Mouse (Mus musculus): Measurements from ENCODE around the gene Ache. TPM values are rescaled to one million over a fixed set of nuclear protein-coding genes. Genes with fewer than 3 reads are reported as not detected.

Gene Ache
- polyA plus RNA-seq, 1 experiment from 2014 or later = 0.58 TPM

- H3K36me3 ChIP-seq (ENCODE audit: control insufficient read depth, insufficient read depth, low read length) = no peaks in the 10 kb centered on the region
Observed at GRCm38 (mm10) chr5:137285986-137286385, 1.3 kb upstream of the Ache start.

GRCm38 (mm10) chr5:137286655-137287031, 676 bp upstream of the Ache start:
- Histone ChIP-seq H3K27me3 (ENCODE audit: control insufficient read depth, insufficient read depth, low read length) (peaks cover 42% of the 10 kb centered on the region), H3K36me3 (ENCODE audit: control insufficient read depth, insufficient read depth, low read length) (no peaks in the 10 kb centered on the region), H3K27ac (ENCODE audit: low read depth, low read length) (no peak overlapping the region), H3K4me3 (ENCODE audit: low read length) (peak overlapping the region; percentile 41), H3K4me1 (ENCODE audit: control insufficient read depth, insufficient read depth, low read length) (peaks cover 18% of the 10 kb centered on the region), H3K9me3 (ENCODE audit: control insufficient read depth, low read length) (peaks cover 4% of the 10 kb centered on the region; the same call in 1 of the 2 replicates), H3K4me2 (replicated peaks; ENCODE audit: low read depth, low read length) (peak overlapping the region; percentile 65), H3K9ac (ENCODE audit: low read depth, low read length) (no peak overlapping the region)
- WGBS = under 1% methylated on average over 16 of the region's 16 CpGs
- peak; percentile 63 for ATAC-seq (ENCODE audit: low FRiP score, low TSS enrichment)

More at GRCm38 (mm10) chr5:137285986-137286385, 1.3 kb upstream of the Ache start:
- Histone ChIP-seq H3K9ac (ENCODE audit: low read depth, low read length) (no peak overlapping the region), H3K9me3 (ENCODE audit: control insufficient read depth, low read length) (peaks cover 4% of the 10 kb centered on the region; the same call in 1 of the 2 replicates), H3K27me3 (ENCODE audit: control insufficient read depth, insufficient read depth, low read length) (peaks cover 36% of the 10 kb centered on the region), H3K4me3 (ENCODE audit: low read length) (no peak overlapping the region), H3K4me2 (replicated peaks; ENCODE audit: low read depth, low read length) (no peak overlapping the region), H3K4me1 (ENCODE audit: control insufficient read depth, insufficient read depth, low read length) (peaks cover 18% of the 10 kb centered on the region), H3K27ac (ENCODE audit: low read depth, low read length) (no peak overlapping the region)
- WGBS = 17% methylated on average over 7 of the region's 7 CpGs
- no peak for ATAC-seq (ENCODE audit: low FRiP score, low TSS enrichment)

- H3K27me3 ChIP-seq (ENCODE audit: control insufficient read depth, insufficient read depth, low read length) = peaks cover 48% of the 10 kb centered on the region
- WGBS = under 1% methylated on average over 55 of the region's 65 CpGs
- peak overlapping the region; percentile 45 for H3K9ac ChIP-seq (ENCODE audit: low read depth, low read length)
- ATAC-seq (ENCODE audit: low FRiP score, low TSS enrichment) = 0 out of 2 replicates have a peak, but pooled peaks have one; percentile 2
- peak overlapping the region; percentile 75 for H3K4me2 ChIP-seq (replicated peaks; ENCODE audit: low read depth, low read length)
- H3K27ac ChIP-seq (ENCODE audit: low read depth, low read length) = no peak overlapping the region
- peaks cover under 1% of the 10 kb centered on the region; the same call in 1 of the 2 replicates for H3K9me3 ChIP-seq (ENCODE audit: control insufficient read depth, low read length)
- peak overlapping the region; percentile 41 for H3K4me3 ChIP-seq (ENCODE audit: low read length)
- H3K36me3 ChIP-seq (ENCODE audit: control insufficient read depth, insufficient read depth, low read length) = no peaks in the 10 kb centered on the region
- H3K4me1 ChIP-seq (ENCODE audit: control insufficient read depth, insufficient read depth, low read length) = peaks cover 21% of the 10 kb centered on the region
Observed at GRCm38 (mm10) chr5:137287953-137288743, 829 bp downstream of the Ache start.

- Histone ChIP-seq H3K9me3 (ENCODE audit: control insufficient read depth, low read length) (no peaks in the 10 kb centered on the region), H3K4me2 (replicated peaks; ENCODE audit: low read depth, low read length) (peak overlapping the region; percentile 75), H3K27me3 (ENCODE audit: control insufficient read depth, insufficient read depth, low read length) (peaks cover 48% of the 10 kb centered on the region), H3K9ac (ENCODE audit: low read depth, low read length) (no peak overlapping the region), H3K27ac (ENCODE audit: low read depth, low read length) (no peak overlapping the region), H3K4me3 (ENCODE audit: low read length) (peak overlapping the region; percentile 41), H3K4me1 (ENCODE audit: control insufficient read depth, insufficient read depth, low read length) (peaks cover 21% of the 10 kb centered on the region), H3K36me3 (ENCODE audit: control insufficient read depth, insufficient read depth, low read length) (no peaks in the 10 kb centered on the region)
- WGBS = 3% methylated on average over 25 of the region's 25 CpGs
- no peak for ATAC-seq (ENCODE audit: low FRiP score, low TSS enrichment)
Observed at GRCm38 (mm10) chr5:137288999-137289470, 1.7 kb downstream of the Ache start.

- no peak for ATAC-seq (ENCODE audit: low FRiP score, low TSS enrichment)
- no peak overlapping the region for H3K27ac ChIP-seq (ENCODE audit: low read depth, low read length)
- H3K4me2 ChIP-seq (replicated peaks; ENCODE audit: low read depth, low read length) = no peak overlapping the region; the same call in 1 of the 2 replicates
- 56% methylated on average over 13 of the region's 13 CpGs for WGBS
- H3K4me1 ChIP-seq (ENCODE audit: control insufficient read depth, insufficient read depth, low read length) = peaks cover 22% of the 10 kb centered on the region
- H3K36me3 ChIP-seq (ENCODE audit: control insufficient read depth, insufficient read depth, low read length) = peaks cover under 1% of the 10 kb centered on the region; the same call in 1 of the 2 replicates
- H3K9ac ChIP-seq (ENCODE audit: low read depth, low read length) = no peak overlapping the region
- no peaks in the 10 kb centered on the region for H3K9me3 ChIP-seq (ENCODE audit: control insufficient read depth, low read length)
- no peak overlapping the region for H3K4me3 ChIP-seq (ENCODE audit: low read length)
- H3K27me3 ChIP-seq (ENCODE audit: control insufficient read depth, insufficient read depth, low read length) = peaks cover 48% of the 10 kb centered on the region
Observed at GRCm38 (mm10) chr5:137289591-137290365, 2.5 kb downstream of the Ache start.

GRCm38 (mm10) chr5:137290677-137291076, 3.4 kb downstream of the Ache start:
- peaks cover 9% of the 10 kb centered on the region; the same call in 1 of the 2 replicates for H3K36me3 ChIP-seq (ENCODE audit: control insufficient read depth, insufficient read depth, low read length)
- peaks cover 27% of the 10 kb centered on the region for H3K4me1 ChIP-seq (ENCODE audit: control insufficient read depth, insufficient read depth, low read length)
- WGBS = 18% methylated on average over 15 of the region's 15 CpGs
- H3K4me2 ChIP-seq (replicated peaks; ENCODE audit: low read depth, low read length) = no peak overlapping the region
- H3K27ac ChIP-seq (ENCODE audit: low read depth, low read length) = no peak overlapping the region
- H3K9me3 ChIP-seq (ENCODE audit: control insufficient read depth, low read length) = no peaks in the 10 kb centered on the region
- H3K9ac ChIP-seq (ENCODE audit: low read depth, low read length) = no peak overlapping the region
- H3K27me3 ChIP-seq (ENCODE audit: control insufficient read depth, insufficient read depth, low read length) = peaks cover 48% of the 10 kb centered on the region
- no peak overlapping the region for H3K4me3 ChIP-seq (ENCODE audit: low read length)
- no peak for ATAC-seq (ENCODE audit: low FRiP score, low TSS enrichment)

GRCm38 (mm10) chr5:137291381-137291926, 4.1 kb downstream of the Ache start:
- Histone ChIP-seq H3K9ac (ENCODE audit: low read depth, low read length) (no peak overlapping the region), H3K36me3 (ENCODE audit: control insufficient read depth, insufficient read depth, low read length) (peaks cover 16% of the 10 kb centered on the region), H3K4me3 (ENCODE audit: low read length) (no peak overlapping the region), H3K4me2 (replicated peaks; ENCODE audit: low read depth, low read length) (no peak overlapping the region), H3K27me3 (ENCODE audit: control insufficient read depth, insufficient read depth, low read length) (peaks cover 48% of the 10 kb centered on the region), H3K4me1 (ENCODE audit: control insufficient read depth, insufficient read depth, low read length) (peaks cover 27% of the 10 kb centered on the region), H3K27ac (ENCODE audit: low read depth, low read length) (no peak overlapping the region), H3K9me3 (ENCODE audit: control insufficient read depth, low read length) (no peaks in the 10 kb centered on the region)
- no peak for ATAC-seq (ENCODE audit: low FRiP score, low TSS enrichment)
- WGBS = 85% methylated on average over 15 of the region's 15 CpGs

- Histone ChIP-seq H3K4me2 (replicated peaks; ENCODE audit: low read depth, low read length) (peak overlapping the region; percentile 99), H3K27ac (ENCODE audit: low read depth, low read length) (peak overlapping the region; percentile 96), H3K4me3 (ENCODE audit: low read length) (peak overlapping the region; percentile 62), H3K9ac (ENCODE audit: low read depth, low read length) (peak overlapping the region; percentile 78), H3K4me1 (ENCODE audit: control insufficient read depth, insufficient read depth, low read length) (peaks cover 19% of the 10 kb centered on the region; the same call in 1 of the 2 replicates), H3K36me3 (ENCODE audit: control insufficient read depth, insufficient read depth, low read length) (peaks cover 35% of the 10 kb centered on the region), H3K27me3 (ENCODE audit: control insufficient read depth, insufficient read depth, low read length) (peaks cover 34% of the 10 kb centered on the region), H3K9me3 (ENCODE audit: control insufficient read depth, low read length) (no peaks in the 10 kb centered on the region)
- ATAC-seq (ENCODE audit: low FRiP score, low TSS enrichment) = peak; percentile 47; the same call in 1 of the 2 replicates
- WGBS = 1% methylated on average over 10 of the region's 15 CpGs
Observed at GRCm38 (mm10) chr5:137293282-137293681, 6.0 kb downstream of the Ache start.

Data from kidney, embryonic 14.5 days (tissue).